ENCODE assay signal across 8 mouse cellular contexts in genomic region chr4:140699441-140700127, GRCm38 (mm10). TPM values are rescaled to one million over a fixed set of nuclear protein-coding genes. Genes with fewer than 3 reads are reported as not detected.
DNase-seq lines count a peak whose midpoint lies in the region; ATAC-seq and TF ChIP-seq lines count a peak whose summit lies in the region.

No protein-coding gene starts in this region.

- peak; percentile 16; the same call in 1 of the 2 replicates for ATAC-seq in forebrain, postnatal 0 days
- peak; percentile 66 to 68 for ATAC-seq in hematopoietic stem cell, adult 5-6 weeks (replicated peaks in 1 of 2; ENCODE audit: insufficient read depth in 1 of 2, low FRiP score in 2 of 2, low TSS enrichment in 1 of 2, low read depth in 1 of 2, poor library complexity in 2 of 2, severe bottlenecking in 2 of 2)
- peak; percentile 43 for ATAC-seq in lung, postnatal 0 days

- 0 out of 2 replicates have a peak overlapping the region, but pooled peaks have one; percentile 2 for H3K27ac ChIP-seq in forebrain, postnatal 0 days (ENCODE audit: low read depth, low read length)
- H3K27ac ChIP-seq in lung, postnatal 0 days (ENCODE audit: low read length): peak overlapping the region; percentile 76

- peak; percentile 89 for DNase-seq in NIH3T3 (ENCODE audit: low read depth)
- peak; percentile 68 to 75 for DNase-seq in cerebellum, adult 18-20 months
- DNase-seq in forebrain, postnatal 0 days: peak; percentile 71
- peak; percentile 51 for DNase-seq in layer of hippocampus, adult 9-10 months (ENCODE audit: low spot score)
- peak; percentile 93 for DNase-seq in lung, postnatal 0 days (ENCODE audit: low spot score)
- DNase-seq in retina, embryonic 14.5 days (ENCODE audit: low spot score): peak; percentile 51
- peak; percentile 58 for DNase-seq in urinary bladder, adult 2 months (ENCODE audit: low spot score)

- peak; percentile 70 for TF ChIP-seq EP300 in lung, postnatal 0 days (IDR thresholded peaks at IDR 0.05)

- no peaks in the 10 kb centered on the region for H3K36me3 ChIP-seq in forebrain, postnatal 0 days (ENCODE audit: insufficient read depth)
- no peaks in the 10 kb centered on the region for H3K36me3 ChIP-seq in lung, postnatal 0 days (ENCODE audit: insufficient read depth, low read length)

- TF ChIP-seq CTCF in forebrain, postnatal 0 days (IDR thresholded peaks at IDR 0.05; ENCODE audit: low read depth): no peak
- no peak for TF ChIP-seq CTCF in lung, postnatal 0 days (IDR thresholded peaks at IDR 0.05)

- no peaks in the 10 kb centered on the region for H3K9me3 ChIP-seq in forebrain, postnatal 0 days (ENCODE audit: low read length)
- no peaks in the 10 kb centered on the region for H3K9me3 ChIP-seq in lung, postnatal 0 days (ENCODE audit: low read length)

- H3K9ac ChIP-seq in forebrain, postnatal 0 days: peak overlapping the region; percentile 36
- H3K9ac ChIP-seq in lung, postnatal 0 days (replicated peaks; ENCODE audit: low read depth): 0 out of 2 replicates have a peak overlapping the region, but pooled peaks have one; percentile 9

- peak overlapping the region; percentile 30 for H3K4me3 ChIP-seq in forebrain, postnatal 0 days (ENCODE audit: low read depth, low read length)
- H3K4me3 ChIP-seq in lung, postnatal 0 days (ENCODE audit: low read depth, low read length): peak overlapping the region; percentile 85

- H3K27me3 ChIP-seq in forebrain, postnatal 0 days (ENCODE audit: insufficient read depth, low read length): peaks cover 12% of the 10 kb centered on the region
- H3K27me3 ChIP-seq in lung, postnatal 0 days (replicated peaks; ENCODE audit: insufficient read depth, low read length): no peaks in the 10 kb centered on the region

- 5% methylated on average over 29 of the region's 29 CpGs for WGBS in forebrain, postnatal 0 days
- 6% methylated on average over 29 of the region's 29 CpGs for WGBS in lung, postnatal 0 days

- peak overlapping the region; percentile 87 for H3K4me2 ChIP-seq in forebrain, postnatal 0 days (ENCODE audit: low read depth)
- H3K4me2 ChIP-seq in lung, postnatal 0 days (replicated peaks; ENCODE audit: low read depth, low read length): peak overlapping the region; percentile 79

- H3K4me1 ChIP-seq in forebrain, postnatal 0 days (ENCODE audit: insufficient read depth): peaks cover 5% of the 10 kb centered on the region; the same call in 1 of the 2 replicates
- 0 out of 2 replicates have a peak, but pooled peaks cover 5% of the 10 kb centered on the region for H3K4me1 ChIP-seq in lung, postnatal 0 days (ENCODE audit: insufficient read depth, low read depth, low read length)

RNA-seq across cellular contexts. Expression of gene Rcc2, which starts 0.8 kb away (rescaled TPM):
- 55.2 and 62.3 TPM in 2 replicates for total RNA-seq in forebrain, postnatal 0 days (2014; rRNA removed)
- 20.3 and 20.8 TPM in 2 replicates for polyA plus RNA-seq in forebrain, postnatal 0 days (2015; fragmentation: Nextera tagmentation; extraction: Ambion mirVana)
- 128 and 156 TPM in 2 replicates for total RNA-seq in hematopoietic stem cell, adult 5-6 weeks (2017)
- 17.0 and 21.1 TPM in 2 replicates for polyA plus RNA-seq in lung, postnatal 0 days (2015; fragmentation: Nextera tagmentation; extraction: Ambion mirVana)
- 21.6 and 31.5 TPM in 2 replicates for polyA plus RNA-seq in urinary bladder, adult 2 months (2012; rRNA removed)

RNA-seq across cellular contexts. Expression of gene Arhgef10l, which starts 33.8 kb away (rescaled TPM):
- 52.5 and 59.0 TPM in 2 replicates for total RNA-seq in forebrain, postnatal 0 days (2014; rRNA removed)
- 13.8 and 16.5 TPM in 2 replicates for polyA plus RNA-seq in forebrain, postnatal 0 days (2015; fragmentation: Nextera tagmentation; extraction: Ambion mirVana)
- 5.4 and 8.2 TPM in 2 replicates for total RNA-seq in hematopoietic stem cell, adult 5-6 weeks (2017)
- polyA plus RNA-seq in lung, postnatal 0 days (2015; fragmentation: Nextera tagmentation; extraction: Ambion mirVana): 9.3 and 9.5 TPM in 2 replicates
- 30.0 and 30.8 TPM in 2 replicates for polyA plus RNA-seq in urinary bladder, adult 2 months (2012; rRNA removed)

RNA-seq across cellular contexts. Expression of gene Padi6, which starts 42.9 kb away (rescaled TPM):
- total RNA-seq in forebrain, postnatal 0 days (2014; rRNA removed): 0.08 TPM in 1 of 2 replicates, not detected in the other
- polyA plus RNA-seq in forebrain, postnatal 0 days (2015; fragmentation: Nextera tagmentation; extraction: Ambion mirVana): 0.11 and 0.18 TPM in 2 replicates
- not detected in 2 replicates for total RNA-seq in hematopoietic stem cell, adult 5-6 weeks (2017)
- polyA plus RNA-seq in lung, postnatal 0 days (2015; fragmentation: Nextera tagmentation; extraction: Ambion mirVana): 0.26 TPM in 1 of 2 replicates, not detected in the other
- polyA plus RNA-seq in urinary bladder, adult 2 months (2012; rRNA removed): not detected in 2 replicates

Comparison
In these comparisons a context has a peak if more than half of its experiments do, and no peak if none do; other contexts are left out.
1. Peak in every context shown above with its lines: DNase-seq, ATAC-seq, H3K4me3 ChIP-seq and H3K27ac ChIP-seq.
2. ATAC-seq: peak in every context shown above with its lines; median percentile 67 in hematopoietic stem cell, adult 5-6 weeks; 43 in lung, postnatal 0 days; 16 in forebrain, postnatal 0 days.